Mouse (Mus musculus) liver, embryonic 11.5 days (tissue): ENCODE measurements at regions not wholly inside any gene's neighbourhood (a gene's known extent, or its start where the extent isn't known, plus 50 kb on each side); places are given as distances from the start of the nearest gene placed in this dataset.

Source experiments
- ATAC-seq: fragments of 200-750 bp; cut with Nextera tagmentation; replicated peaks from 2 replicates; pipeline ENCODE4 v1.8.0; 2017; ENCODE audit warnings: moderate number of reproducible peaks, mild to moderate bottlenecking, moderate TSS enrichment, moderate library complexity; ENCODE audit not compliant: low FRiP score
- DNase-seq: peaks from one replicate; pipeline ENCODE4 v3.0.0-alpha.2; 2017; ENCODE audit warnings: low spot score
- H3K27ac ChIP-seq: fragments of 300-500 bp; sonication (generic); 2 replicates; pipeline ENCODE4 v1.5.1; 2014; ENCODE audit warnings: mild to moderate bottlenecking, low read depth, low read length, control low read depth
- H3K27me3 ChIP-seq: fragments of 300-500 bp; sonication (generic); replicated peaks from 2 replicates; pipeline ENCODE4 v1.6.1; 2014; ENCODE audit warnings: low read length, mixed read lengths; ENCODE audit not compliant: control insufficient read depth, insufficient read depth
- H3K36me3 ChIP-seq: fragments of 300-500 bp; sonication (generic); 2 replicates; pipeline ENCODE4 v1.6.1; 2014; ENCODE audit warnings: mild to moderate bottlenecking, low read length, moderate library complexity, mixed read lengths; ENCODE audit not compliant: control insufficient read depth, insufficient read depth
- H3K4me1 ChIP-seq: fragments of 300-500 bp; sonication (generic); replicated peaks from 2 replicates; pipeline ENCODE4 v1.6.1; 2014; ENCODE audit warnings: low read length, mixed read lengths; ENCODE audit not compliant: control insufficient read depth, insufficient read depth
- H3K4me2 ChIP-seq: fragments of 300-500 bp; sonication (generic); 2 replicates; pipeline ENCODE4 v1.6.1; 2014; ENCODE audit warnings: mild to moderate bottlenecking, control low read depth, moderate library complexity
- H3K4me3 ChIP-seq: fragments of 300-500 bp; sonication (generic); 2 replicates; pipeline ENCODE4 v1.5.1; 2014; ENCODE audit warnings: low read depth, low read length, control low read depth
- H3K9ac ChIP-seq: fragments of 300-500 bp; sonication (generic); 2 replicates; pipeline ENCODE4 v1.6.1; 2014; ENCODE audit warnings: low read depth, low read length, control low read depth
- H3K9me3 ChIP-seq: fragments of 300-500 bp; sonication (generic); 2 replicates; pipeline ENCODE4 v1.6.1; 2016; ENCODE audit warnings: low read length, inconsistent platforms, mixed read lengths; ENCODE audit not compliant: control insufficient read depth
- WGBS: fragments of 180-500 bp; shearing (Covaris S2); extraction: QIAGEN DNeasy Blood & Tissue Kit; methylation state at CpG from one replicate; pipeline ENCODE4 v1.1.7; 2014; 5-methylcytosine and 5-hydroxymethylcytosine counted together

DNA sequence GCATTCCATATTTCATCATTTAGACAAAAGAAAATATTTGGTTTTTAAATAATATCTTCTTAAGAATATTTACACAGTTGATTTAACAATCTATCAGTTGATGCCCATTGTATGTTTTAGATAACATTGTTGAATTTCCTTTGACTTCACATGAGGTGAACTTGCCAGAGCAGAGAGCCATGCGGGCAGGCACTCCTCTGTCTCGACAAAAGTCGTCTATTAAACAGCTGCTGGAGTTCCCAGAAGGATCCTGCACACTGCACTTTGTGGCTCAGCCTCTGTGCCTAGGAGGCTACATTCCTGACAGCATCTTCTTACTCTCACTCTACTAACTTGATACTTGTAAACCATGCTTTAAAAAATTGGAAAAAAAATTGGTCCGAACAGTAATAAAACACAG lies 221.7 kb upstream of the Pde3a start:
- H3K9ac ChIP-seq = no peak overlapping the region
- no peak for ATAC-seq
- H3K4me2 ChIP-seq = no peak overlapping the region
- no peak for DNase-seq
- H3K4me1 ChIP-seq = no peaks in the 10 kb centered on the region
- H3K27me3 ChIP-seq = no peaks in the 10 kb centered on the region
- no peaks in the 10 kb centered on the region for H3K36me3 ChIP-seq
- H3K27ac ChIP-seq = no peak overlapping the region
- no peak overlapping the region for H3K4me3 ChIP-seq
- no peaks in the 10 kb centered on the region for H3K9me3 ChIP-seq
- WGBS = 67% methylated on average over 4 of the region's 4 CpGs

DNA sequence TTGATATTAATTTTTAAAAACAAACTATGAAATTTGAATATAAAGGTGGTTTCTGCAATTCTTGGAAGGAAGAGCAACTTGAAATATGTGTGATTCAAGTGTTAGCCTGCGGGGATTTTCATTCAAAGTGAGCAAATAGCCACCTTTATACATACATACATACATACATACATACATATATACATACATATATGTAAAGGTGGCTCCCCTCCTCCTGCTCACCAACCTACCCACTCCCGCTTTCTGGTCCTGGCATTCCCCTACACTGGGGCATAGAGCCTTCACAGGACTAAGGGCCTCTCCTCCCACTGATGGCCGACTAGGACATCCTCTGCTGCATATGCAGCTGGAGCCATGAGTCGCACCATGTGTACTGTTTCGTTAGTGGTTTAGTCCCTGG lies 221.3 kb upstream of the Pde3a start:
- Histone ChIP-seq H3K4me3 (no peak overlapping the region), H3K4me2 (no peak overlapping the region), H3K9me3 (no peaks in the 10 kb centered on the region), H3K27me3 (no peaks in the 10 kb centered on the region), H3K27ac (no peak overlapping the region), H3K36me3 (no peaks in the 10 kb centered on the region), H3K9ac (no peak overlapping the region), H3K4me1 (no peaks in the 10 kb centered on the region)
- no peak for DNase-seq
- 77% methylated on average over 5 of the region's 5 CpGs for WGBS
- no peak for ATAC-seq

DNA sequence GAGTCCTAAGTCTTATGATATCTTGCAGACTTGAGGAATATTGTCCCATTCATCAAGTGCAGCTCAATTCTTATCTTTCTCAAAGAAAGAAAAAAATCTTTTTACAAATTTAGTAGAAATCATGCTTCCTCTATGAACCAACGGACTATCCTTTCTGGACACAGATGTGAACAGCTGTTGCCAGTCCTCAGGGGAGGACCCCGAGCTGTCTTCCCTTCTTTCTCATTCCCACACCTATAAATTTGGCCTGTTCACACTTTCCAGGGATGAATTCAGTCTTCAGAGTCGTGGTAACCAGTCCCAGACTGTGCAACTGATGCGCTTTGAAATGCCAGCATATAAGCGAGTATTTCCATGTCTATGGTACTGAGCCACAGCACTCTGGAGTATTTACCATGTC lies 214.2 kb upstream of the Pde3a start:
- no peaks in the 10 kb centered on the region for H3K4me1 ChIP-seq
- H3K27me3 ChIP-seq = no peaks in the 10 kb centered on the region
- H3K36me3 ChIP-seq = no peaks in the 10 kb centered on the region
- no peak overlapping the region for H3K9ac ChIP-seq
- H3K4me2 ChIP-seq = no peak overlapping the region
- DNase-seq (no peak), ATAC-seq (no peak)
- no peaks in the 10 kb centered on the region for H3K9me3 ChIP-seq
- 66% methylated on average over 5 of the region's 5 CpGs for WGBS
- no peak overlapping the region for H3K4me3 ChIP-seq
- no peak overlapping the region for H3K27ac ChIP-seq

DNA sequence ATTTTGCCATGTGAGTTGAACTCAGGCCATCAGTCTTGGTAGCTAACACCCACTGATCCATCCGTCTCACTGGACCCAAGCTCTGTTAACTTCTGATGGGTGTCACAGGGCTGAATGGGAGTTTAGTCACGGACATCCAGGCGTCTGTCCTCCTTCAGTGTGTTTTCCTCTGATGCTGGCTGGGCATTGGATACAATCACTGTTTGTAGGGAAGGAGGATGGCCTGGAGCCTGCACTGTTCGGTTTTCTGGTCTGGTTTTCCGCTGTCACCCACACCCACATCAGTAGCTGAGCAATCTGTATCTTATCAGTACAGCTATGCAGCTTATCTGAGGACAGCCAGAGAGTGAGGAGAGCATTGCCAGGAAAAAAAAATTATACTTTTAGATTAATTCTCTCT lies 207.7 kb upstream of the Pde3a start:
- H3K27ac ChIP-seq = no peak overlapping the region
- H3K27me3 ChIP-seq = no peaks in the 10 kb centered on the region
- DNase-seq = no peak
- H3K4me1 ChIP-seq = peaks cover 4% of the 10 kb centered on the region
- 38% methylated on average over 5 of the region's 5 CpGs for WGBS
- no peaks in the 10 kb centered on the region for H3K36me3 ChIP-seq
- H3K4me3 ChIP-seq = no peak overlapping the region
- no peak for ATAC-seq
- H3K9me3 ChIP-seq = 0 out of 2 replicates have a peak, but pooled peaks cover 2% of the 10 kb centered on the region
- H3K9ac ChIP-seq = no peak overlapping the region
- H3K4me2 ChIP-seq = no peak overlapping the region

DNA sequence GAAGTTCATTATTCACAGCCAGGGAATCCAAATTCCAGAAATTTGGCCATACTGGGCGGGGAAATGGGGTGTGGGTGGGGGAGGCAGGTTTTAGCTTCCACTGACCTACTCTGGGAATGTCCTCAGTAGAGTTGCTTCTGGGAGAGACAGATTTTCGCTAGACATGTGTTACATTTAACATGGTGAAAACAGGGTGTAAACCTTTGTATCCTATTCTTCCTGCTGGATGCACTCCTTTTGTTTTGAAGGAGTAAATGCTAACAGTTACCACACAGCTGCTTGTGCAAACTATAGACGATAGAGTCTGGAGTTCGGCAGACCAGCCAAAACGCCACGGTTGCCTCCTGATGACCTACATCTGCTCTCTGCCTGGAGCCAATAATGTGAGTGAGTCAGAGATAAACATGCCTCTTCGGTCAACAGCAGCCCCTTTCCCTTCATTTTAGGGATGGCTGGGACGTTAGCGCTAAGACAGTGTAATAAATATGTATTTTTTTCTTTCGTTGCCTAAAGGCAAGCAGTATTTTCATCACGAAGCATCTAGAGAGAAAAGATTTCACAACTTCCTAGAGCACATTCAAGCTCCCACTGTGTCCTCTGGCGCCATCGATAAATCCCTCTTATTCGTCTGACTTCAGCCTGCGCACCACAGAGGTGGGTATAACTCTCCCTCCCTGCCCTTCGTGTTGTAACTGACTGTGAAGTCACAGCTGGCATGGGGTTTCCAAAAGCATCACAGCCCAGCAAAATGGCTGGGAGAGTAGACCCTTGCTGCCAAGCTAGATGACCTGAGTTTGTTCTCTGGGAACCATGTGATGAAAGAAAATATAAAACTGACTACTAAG lies 207.1 kb upstream of the Pde3a start:
- H3K4me3 ChIP-seq = no peak overlapping the region
- H3K9ac ChIP-seq = no peak overlapping the region
- DNase-seq = no peak
- 63% methylated on average over 16 of the region's 16 CpGs for WGBS
- no peak for ATAC-seq
- no peak overlapping the region for H3K27ac ChIP-seq
- H3K4me1 ChIP-seq = peaks cover 4% of the 10 kb centered on the region
- H3K27me3 ChIP-seq = no peaks in the 10 kb centered on the region
- no peak overlapping the region for H3K4me2 ChIP-seq
- H3K9me3 ChIP-seq = 0 out of 2 replicates have a peak, but pooled peaks cover 2% of the 10 kb centered on the region
- H3K36me3 ChIP-seq = no peaks in the 10 kb centered on the region

DNA sequence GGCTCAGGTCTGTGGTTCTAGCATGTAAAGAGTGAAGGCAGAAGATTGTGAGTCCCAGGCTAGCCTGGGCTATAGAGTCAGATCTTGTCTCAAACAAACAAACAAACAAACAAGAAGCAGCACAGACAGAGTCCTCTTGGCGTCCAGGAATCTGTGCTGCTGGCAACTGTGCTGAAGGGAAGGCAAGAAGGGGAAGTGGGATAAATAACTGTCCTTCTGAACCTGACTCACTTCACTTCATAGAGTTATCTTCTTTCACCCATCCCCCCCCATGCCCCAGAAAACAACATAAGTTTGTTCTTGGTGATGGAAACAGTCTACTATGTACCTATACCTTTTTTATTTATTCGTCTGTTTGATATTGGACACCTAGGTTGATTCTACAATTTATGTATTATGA lies 200.8 kb upstream of the Pde3a start:
- H3K4me3 ChIP-seq = no peak overlapping the region
- no peak for ATAC-seq
- 0 out of 2 replicates have a peak, but pooled peaks cover 2% of the 10 kb centered on the region for H3K9me3 ChIP-seq
- H3K27ac ChIP-seq = no peak overlapping the region
- 74% methylated on average over 2 of the region's 2 CpGs for WGBS
- no peaks in the 10 kb centered on the region for H3K4me1 ChIP-seq
- DNase-seq = no peak
- no peak overlapping the region for H3K4me2 ChIP-seq
- H3K27me3 ChIP-seq = no peaks in the 10 kb centered on the region
- no peaks in the 10 kb centered on the region for H3K36me3 ChIP-seq
- H3K9ac ChIP-seq = no peak overlapping the region

DNA sequence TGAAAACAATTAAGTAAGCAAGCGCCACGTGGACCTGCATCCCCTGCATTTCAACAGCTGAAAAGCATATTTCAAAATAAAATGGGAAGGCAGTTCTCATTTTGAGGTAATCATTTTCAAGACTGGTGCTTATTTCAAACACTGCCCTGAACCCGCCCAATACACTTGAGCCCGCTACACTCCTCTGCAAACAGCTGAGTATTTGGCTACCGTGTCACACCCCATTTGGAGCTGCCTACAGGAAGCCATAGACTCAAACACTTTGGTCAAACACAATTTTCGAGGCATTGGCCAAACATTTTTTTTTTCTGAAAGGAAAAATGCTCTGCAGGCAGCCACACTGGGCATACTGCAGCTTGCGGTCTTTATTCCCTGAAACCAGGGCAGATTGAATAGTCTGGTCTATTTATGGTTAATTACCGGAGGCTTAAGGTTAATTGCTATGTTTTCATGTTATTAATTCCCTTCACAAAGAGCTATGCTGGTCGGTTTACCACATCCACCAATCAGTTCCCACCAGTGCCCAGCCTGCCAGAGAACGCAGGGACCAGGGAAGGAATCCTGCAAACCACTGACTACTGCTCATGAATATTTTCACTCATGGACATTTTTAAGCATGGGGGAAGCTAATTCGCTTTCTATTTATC lies 198.9 kb upstream of the Pde3a start:
- ATAC-seq = no peak
- Histone ChIP-seq H3K4me2 (no peak overlapping the region), H3K27ac (no peak overlapping the region), H3K9ac (no peak overlapping the region), H3K36me3 (no peaks in the 10 kb centered on the region), H3K9me3 (0 out of 2 replicates have a peak, but pooled peaks cover 2% of the 10 kb centered on the region), H3K27me3 (no peaks in the 10 kb centered on the region), H3K4me1 (no peaks in the 10 kb centered on the region), H3K4me3 (no peak overlapping the region)
- 72% methylated on average over 11 of the region's 11 CpGs for WGBS
- no peak for DNase-seq

DNA sequence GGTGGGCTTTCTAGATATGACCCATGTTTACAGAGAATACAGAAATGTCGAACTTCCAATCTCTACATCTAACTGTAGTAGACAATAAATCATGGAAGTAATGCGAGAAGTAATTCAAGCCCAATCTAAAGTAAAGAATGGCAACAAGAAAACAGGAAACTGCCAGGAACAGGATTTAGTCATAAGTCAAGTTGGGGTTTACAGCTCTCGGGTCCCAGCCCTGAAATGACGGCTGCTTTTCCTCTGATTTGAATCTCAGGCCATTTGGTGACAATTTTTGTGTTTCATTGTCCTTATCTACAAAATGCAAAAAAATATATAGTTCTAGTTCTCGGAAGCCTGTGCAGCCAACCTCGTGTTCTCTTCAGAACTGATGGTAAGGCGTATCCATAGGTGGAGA lies 195.0 kb upstream of the Pde3a start:
- no peak for DNase-seq
- H3K9me3 ChIP-seq = 0 out of 2 replicates have a peak, but pooled peaks cover 3% of the 10 kb centered on the region
- no peak overlapping the region for H3K27ac ChIP-seq
- H3K4me3 ChIP-seq = no peak overlapping the region
- WGBS = 62% methylated on average over 7 of the region's 7 CpGs
- H3K4me2 ChIP-seq = no peak overlapping the region
- no peaks in the 10 kb centered on the region for H3K27me3 ChIP-seq
- ATAC-seq = no peak
- H3K9ac ChIP-seq = no peak overlapping the region
- no peaks in the 10 kb centered on the region for H3K4me1 ChIP-seq
- H3K36me3 ChIP-seq = no peaks in the 10 kb centered on the region
